Mouse (Mus musculus) thymus, postnatal 0 days (tissue): ENCODE measurements at regions not wholly inside any gene's neighbourhood (a gene's known extent, or its start where the extent isn't known, plus 50 kb on each side); places are given as distances from the start of the nearest gene placed in this dataset.
"Not testable (repeated sequence)": the region's sequence is repeated elsewhere in the genome, so short reads cannot be mapped to it uniquely, and the experiment has no call there.

Experiments used
- DNase-seq: peaks from one replicate; pipeline ENCODE4 v3.0.0-alpha.2; 2015; ENCODE audit warnings: low spot score

DNA sequence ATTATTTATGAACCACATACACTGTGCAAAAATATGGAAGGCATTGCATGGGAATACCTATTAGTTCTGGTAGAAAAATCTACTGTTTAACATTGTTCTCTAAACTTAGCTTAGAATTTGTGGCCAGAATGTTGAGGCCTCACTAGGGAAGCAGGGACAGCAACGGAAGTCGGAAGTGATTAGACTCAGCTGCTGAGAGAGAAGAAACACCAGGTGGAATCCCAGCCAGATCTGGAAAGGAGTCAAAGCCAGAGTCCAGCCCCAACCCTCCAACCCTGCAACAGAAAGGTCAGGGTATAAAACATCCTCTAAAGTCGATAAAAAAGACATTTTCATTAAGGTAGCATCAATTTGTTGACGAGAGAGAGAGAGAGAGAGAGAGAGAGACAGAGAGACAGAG is 258.9 kb downstream of the Pou4f1 start:
- no peak for DNase-seq

DNA sequence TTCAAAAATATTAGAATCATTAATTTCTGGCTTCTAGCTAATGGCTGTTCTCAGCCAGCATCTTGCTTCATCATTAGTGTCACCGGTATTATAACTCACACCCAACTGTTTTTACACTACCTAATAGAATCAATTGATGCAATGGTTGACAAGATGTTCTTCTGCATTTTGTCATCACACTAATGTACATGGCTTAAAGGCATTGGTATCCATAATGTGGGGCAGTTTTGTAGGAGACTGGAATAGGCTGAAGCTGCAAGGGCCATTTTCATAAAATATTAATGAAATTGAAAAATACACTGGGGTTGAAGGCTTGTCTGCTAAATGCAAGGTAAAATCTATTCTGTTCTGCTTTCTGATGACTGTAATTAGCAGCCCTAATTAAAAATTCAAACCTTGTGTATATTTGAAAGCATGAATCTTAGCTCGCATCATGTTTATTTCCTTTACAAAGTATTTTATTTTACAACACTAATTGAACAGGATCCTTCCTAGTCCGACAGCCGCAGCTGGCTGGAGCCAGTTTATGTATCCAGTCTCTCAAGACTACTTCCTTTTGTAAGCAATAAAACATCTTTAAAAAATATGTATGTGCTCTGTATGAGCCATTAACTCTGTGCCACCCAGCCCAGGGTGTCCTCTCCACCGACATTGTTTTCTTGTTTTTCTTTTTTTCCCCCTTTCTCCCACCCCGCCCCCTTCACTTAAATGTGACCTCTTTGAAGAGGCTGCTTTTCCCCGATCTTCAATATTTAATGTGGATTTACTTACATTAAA is 259.6 kb downstream of the Pou4f1 start:
- no peak for DNase-seq

DNA sequence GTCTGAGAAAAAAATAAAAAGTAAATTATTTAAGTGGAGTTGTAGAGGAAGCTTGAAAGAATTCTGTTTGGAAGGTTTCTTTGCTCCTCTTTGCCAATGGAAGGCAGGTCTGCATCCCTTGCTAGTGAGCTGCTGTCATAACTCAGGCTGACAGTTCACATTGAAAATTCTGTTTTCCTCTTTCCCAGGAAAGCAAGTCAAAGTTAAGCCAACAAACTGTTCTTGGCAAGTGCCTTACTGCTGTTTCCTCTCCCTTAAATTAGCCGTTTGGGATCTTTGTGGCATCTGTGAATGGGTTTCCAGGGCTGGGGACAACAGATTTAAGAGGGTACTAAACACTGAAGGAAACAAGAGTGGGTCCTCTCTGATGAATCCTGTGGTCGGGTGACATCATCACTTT is 261.2 kb downstream of the Pou4f1 start:
- DNase-seq: no peak

DNA sequence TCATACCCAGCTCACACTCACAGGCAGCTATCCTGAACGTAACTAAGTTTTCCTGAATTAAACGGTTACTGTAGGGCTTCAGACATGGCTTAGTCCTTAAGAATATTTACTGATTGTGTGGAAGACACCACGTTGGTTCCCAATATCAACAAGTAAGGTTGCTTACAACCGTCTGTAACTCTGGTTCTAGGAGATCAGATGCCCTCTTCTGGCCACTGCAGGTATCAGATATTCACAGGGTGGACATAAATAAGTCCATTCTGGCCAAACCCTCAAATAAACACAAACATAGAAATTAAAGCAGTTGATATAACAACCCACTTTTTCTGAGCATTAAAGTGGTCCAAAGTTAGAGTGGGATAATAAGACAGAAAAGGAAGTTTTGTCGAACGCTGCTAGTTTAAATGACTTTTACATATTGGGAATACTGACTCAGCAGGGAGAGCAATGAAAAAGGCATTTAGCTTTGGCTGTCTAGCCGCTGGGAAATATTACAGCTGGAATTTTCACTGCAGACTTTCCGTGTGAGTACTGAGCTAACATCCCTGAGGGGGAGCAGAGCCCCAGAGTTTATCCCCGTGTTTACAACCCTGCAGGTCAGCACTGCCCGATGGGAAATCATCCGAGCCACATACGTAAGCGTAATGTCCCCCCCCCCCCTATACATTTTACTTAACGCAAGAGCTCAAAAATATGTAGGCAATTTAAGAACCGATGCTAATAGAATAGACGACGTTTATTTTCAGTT is 264.4 kb downstream of the Pou4f1 start:
- DNase-seq: no peak

DNA sequence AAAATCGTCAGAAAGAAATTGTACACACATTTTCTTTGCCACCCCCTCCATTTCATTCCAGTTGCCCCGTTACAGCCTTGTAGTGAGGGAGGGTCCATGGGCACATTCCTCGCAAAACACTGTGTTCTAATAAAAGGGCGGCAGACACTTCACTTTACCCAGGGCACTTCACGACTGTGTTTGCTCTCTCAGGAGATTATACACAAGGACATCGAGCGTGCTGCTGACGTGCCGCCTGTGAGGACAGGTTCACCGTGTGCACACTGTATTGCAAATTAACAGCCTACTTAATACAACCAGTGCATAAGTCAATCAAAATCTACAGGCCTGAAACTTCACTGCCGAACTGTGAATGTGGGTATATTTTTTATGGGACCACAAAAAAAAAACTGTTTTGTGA is 274.6 kb downstream of the Pou4f1 start:
- DNase-seq: no peak

DNA sequence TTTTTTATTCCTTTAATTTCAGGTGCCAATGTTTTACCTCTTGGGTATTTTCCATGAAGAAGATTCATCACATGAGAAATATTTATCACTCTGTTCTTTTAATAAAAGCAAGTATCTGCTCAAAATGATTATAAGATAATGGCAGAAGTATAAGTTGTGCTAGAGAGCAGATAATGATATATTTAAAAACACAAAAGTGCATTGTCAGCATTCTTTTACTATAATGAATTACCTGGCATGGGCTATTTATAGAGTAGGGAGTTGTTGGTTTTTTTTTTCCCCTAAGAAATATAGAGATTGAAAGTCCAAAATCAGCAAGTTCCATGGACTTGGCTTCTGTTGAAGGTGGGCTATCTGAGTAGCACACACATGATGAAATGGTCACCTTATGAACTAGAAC is 292.7 kb downstream of the Pou4f1 start:
- DNase-seq: no peak

DNA sequence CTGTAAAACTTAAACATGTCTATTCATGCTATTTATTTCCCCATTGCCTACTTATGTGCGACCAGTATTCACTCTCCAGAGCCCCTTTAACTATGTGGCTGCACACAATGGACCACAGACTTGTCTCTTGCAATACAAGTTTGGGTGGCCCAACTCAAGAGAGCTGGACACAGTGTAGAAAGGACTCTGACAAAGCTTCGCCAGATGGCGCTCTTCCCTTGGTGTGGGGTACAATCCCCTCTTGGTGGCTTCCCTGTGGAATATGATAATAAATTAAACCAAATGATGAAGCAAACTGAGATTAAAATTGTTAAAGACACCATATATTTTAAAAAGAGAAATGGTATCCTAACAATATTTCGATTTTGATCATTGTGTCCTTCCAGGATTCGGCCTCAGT is 302.6 kb upstream of the Ednrb start:
- no peak for DNase-seq

DNA sequence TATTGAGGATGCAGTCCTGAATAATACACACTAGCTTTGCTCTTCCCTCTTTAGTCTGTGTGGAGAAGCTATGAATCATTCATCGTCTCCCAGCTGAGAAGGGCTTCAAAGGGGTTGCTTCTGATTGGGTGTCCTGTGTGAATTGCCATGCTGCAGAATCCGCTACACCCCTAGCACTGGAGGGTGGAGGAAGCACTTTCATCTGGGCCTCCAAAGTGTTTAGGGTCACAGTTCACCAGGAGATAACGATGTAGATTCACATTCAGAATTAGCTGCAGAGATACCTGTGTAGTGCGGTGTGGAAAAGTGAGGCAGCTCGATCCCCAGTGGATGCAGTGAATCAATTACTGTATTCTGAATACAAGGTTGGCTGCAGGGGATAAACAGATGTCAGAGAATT is 301.2 kb upstream of the Ednrb start:
- DNase-seq: no peak

DNA sequence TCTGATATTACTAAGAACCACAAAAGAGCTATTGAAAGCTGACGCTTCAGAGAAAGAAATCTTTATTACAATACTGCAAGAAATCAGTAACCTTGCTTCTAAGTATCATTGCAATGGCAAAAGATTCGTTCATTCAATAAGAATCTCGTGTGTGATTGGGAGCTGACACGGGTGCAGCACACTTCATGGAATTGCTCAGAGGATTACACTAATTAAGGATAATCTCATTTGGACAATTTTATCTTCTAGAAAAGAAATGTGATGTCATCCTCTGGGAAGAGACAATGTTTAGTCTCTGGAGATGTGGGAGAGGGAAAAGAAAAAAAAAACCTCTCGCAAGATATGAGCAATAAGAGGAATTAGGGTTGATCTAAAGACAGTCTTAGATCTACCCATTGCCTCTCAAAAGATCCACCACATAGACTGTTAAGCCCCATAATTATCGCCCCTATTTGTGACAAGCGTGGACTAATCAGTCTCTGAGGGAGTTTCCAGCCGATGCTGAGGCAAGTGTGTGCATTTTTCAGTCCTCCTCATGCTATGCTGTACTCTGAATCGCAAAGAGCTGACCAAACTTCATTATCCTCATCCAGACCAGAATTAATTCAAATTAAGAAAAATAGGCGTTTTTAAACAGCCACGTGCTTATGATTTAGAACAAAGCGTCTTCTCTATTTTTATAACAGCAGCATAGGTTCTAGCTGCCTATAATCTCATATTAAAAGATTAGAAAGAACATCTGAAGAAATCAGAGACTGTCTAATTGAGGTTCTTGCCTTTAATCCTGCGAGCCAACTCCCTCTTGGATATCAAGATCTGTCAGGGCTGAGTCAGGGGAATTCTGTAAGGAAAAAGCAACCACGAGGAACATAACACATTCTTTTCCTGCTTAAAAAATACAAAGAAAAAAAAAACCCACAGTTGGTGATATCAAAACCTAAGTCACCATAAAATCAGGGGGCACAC is 271.1 kb upstream of the Ednrb start:
- DNase-seq: no peak

DNA sequence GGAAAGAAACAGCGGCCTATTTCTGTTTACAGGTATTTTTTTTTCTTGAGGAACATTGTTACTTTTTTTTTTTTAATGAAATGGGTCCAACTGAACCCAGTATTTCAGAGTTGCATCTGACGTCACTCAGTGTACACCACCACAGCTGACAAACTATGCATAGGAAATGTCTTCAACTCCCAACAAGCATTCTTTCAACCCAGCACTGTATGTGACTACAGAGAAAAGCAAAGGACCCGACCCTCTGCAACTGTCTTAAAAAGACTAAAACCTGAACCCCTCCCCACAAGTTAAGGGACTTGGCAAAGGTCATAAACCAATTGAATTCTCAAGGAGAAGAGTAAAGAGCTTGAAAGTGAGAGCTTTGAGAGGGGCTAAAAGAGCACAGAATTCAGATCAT is 270.0 kb upstream of the Ednrb start:
- DNase-seq: no peak

DNA sequence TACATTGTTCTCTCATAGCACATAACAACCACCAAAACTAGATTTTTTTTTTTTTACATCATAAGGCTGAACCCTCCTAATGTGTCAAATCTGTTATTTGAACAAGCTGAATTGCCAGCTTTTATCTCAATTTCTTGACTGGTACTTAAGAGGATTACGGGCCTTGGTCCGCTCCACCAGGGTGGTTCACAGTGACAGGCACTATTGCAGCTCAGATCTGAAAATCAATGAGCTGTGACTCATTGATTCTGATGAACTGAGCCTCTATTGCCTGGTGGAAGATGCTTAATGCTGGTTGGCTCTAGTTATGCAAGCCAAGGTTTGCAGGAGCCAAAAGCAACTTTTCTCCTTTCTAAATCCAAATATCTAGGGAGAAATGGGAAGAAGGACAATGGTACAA is 269.2 kb upstream of the Ednrb start:
- no peak for DNase-seq

DNA sequence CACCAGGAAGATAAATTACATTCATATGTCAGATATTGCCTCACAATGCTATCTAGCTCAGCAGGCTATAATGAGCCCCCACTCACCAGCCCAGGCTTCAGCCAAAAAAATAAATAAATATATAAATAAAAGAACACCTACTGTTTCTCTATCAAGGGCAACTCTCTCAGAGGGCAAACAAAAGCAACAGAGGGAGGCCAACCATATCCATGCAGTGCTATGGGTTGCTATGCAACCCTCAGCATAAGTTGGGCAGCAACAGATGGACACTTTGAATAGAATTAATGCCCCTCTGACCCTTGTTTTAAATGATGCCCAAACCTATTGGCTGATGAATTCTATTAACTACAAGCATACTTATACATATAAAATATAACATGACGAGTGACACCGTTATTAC is 242.2 kb upstream of the Ednrb start:
- DNase-seq: no peak

DNA sequence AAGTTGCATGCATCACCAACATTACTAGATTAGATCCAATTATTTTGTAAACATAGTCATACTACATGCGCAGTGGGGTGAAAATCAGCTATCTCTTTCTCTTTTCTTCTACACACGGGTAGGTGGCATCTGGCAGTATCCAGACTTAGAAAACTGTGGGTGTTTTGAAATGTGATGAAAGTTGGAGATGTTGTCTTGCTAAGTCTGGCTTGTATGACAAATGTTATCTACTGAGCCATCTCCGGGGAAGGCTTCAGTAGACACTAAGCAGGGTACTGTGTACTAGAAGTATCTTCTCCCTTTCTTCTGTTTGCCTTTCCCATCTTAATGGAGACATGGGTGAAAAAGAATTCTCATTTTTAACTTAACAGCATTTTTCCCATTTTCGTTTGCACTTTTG is 220.0 kb upstream of the Ednrb start:
- not testable (repeated sequence) for DNase-seq

DNA sequence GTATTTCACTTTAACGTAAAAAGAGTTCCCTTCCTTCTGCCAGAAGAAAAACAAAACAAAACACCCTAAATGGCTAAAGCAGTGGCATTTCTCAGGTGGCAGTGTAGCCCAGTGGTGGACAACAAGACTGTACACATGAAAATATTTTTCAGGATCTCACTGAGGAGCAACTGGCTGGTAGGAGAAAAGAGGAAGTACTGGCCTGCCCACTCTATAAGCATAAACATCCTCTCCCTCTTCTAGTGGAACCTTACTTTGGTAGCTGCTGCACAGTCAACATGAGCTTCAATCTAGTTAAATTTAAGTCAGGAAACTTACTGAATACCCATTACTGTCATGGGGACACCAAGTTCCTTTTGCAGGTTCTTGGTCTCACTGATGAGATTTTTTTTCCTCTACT is 209.5 kb upstream of the Ednrb start:
- DNase-seq: no peak

DNA sequence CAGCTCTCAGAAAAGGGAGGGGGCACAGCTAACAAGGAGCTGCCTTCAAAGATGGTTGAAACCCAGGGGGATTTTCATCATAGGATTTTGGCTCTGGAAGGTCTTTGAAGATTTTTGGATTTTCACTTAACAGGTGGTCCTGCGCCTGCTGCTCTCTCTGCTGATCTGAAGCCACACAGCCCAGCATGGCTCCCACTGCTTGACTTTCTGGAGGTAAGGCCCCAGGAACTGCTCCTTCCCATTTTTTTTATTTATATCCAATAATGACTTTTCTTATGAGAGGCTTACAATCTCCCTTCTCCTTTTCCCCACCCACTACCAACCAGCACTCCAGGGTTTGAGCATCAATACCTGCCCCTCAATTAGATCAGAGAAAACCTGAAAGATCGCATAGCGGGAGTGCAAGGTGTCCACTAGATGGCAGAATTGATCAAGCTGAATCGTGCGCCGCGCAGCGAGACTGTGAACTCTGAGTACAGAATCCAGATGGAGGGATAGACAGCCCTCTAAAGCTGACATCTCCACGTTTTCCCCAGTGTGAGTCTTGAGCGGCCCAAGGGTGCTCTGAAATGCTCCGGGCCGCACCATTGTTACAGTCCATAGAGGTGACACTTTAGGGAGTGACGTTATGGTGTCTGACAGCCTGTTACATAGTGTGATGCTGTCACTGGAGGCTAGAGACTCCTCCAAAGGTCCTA is 194.6 kb upstream of the Ednrb start:
- DNase-seq: peak; percentile 39

DNA sequence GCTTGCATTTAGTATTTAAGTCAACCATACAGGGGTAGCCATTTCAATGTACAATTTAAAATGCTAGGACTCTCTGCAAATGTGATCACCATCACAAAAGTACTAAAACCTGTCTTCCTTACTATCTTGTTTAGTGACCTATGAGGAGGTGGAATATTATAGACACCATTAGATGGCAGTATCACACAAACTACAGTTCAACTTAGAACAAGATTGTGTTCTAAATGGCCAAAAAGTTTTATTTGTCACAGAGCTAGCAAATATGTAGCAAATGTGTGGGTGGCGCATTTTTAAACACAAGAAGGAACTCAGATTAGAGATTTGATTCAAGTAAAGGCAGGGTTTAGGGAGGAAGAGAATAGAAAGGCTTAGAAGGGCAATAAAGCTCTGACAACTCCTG is 189.4 kb upstream of the Ednrb start:
- no peak for DNase-seq

DNA sequence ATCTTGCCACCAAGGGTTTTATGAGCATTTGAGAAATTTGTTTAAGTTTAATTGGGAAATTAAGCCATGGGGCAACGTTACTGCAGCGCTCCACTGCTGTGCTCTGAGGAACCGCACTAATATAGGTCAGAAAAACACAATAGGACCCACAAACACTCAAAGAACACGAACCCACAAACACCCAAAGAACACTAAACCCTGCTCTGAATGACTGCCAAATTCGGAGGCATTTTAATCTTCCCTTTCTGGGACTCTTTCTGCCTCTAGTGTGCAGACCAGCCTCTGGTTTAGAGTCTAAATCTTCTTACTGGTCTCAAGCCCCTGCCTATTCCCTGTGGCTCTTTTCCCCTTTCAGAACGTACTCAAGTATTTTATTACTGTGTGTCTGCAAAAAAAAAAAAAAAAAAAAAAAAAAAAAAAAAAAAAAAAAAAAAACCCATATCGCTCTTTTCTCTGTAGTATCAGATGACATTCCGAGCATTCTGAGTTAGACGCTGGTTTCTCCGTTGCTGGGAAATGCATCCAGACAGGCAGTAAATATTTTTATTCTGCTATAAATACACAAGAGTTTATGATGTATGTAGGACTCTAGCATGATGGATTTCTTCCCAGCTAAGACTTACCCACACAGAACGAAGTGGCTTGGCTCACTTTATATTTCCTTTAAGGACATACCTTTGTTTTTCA is 186.7 kb upstream of the Ednrb start:
- DNase-seq: no peak

DNA sequence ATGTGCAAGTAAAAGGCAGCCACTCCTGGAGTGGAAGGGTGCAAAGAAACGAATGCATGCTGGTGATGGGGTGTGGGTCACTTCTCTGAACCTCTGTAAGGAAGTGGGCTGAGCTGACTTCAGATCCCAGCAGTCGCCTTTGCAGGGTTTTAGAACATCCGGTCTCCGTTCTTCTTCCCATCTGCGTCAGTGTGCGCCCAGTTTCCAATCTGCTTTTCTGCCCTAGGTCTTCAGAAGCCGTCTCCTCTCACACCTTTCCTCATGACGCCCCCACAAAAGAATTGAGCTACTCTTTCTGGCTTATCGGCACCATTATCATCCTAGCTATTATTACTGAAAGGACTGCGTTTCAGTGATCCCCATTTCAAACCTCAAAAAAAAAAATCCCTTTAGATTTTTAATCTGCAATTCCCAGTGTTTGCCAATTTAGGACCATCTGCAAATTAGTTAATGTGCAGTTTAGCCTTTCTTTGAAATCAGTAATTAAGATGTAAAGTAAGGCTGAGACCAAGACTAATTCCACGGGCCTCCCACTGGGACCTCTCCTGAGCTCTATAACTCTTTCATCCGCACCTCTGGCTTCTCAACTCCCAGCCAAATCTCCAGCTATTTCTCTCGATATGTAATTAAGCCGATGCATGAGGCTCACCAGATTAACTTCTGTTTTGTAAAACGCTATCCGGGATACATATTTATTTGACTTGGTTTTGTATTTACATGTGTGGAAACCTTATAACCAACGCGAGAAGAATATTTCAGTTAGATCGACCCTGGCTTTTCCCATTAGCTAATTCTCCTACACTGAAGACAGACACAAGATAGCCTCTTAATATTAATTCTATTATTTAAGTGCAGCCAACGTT is 185.7 kb upstream of the Ednrb start:
- DNase-seq: no peak

DNA sequence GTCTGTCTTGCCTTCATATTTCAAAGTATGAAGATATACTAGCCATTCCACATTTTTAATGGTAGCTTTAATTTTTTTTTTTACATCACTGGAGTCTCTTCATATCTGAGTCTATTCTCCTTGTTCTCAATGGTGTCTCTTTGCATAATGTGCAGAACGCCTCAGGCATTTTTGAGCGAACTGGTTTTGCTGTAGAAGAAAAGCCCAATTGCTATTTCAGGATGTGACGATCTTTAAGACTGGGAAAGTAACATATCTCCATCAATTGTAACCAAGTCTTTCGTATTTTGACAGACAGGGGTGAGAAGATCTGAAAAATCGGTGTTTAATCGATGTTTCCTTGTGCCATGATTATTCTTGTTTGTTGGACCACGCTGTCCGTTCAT is 183.7 kb upstream of the Ednrb start:
- DNase-seq: no peak
